Mouse (Mus musculus): ENCODE results near the gene Acap2. TPM values are rescaled to one million over a fixed set of nuclear protein-coding genes. Genes with fewer than 3 reads are reported as not detected.
A peak's percentile ranks its signal among the peaks of the same experiment; 100 is the strongest.

Acap2 gene
- total and polyA plus RNA-seq, 2 experiments from 2014 or later, result 7.0 to 13.2 TPM

DNA sequence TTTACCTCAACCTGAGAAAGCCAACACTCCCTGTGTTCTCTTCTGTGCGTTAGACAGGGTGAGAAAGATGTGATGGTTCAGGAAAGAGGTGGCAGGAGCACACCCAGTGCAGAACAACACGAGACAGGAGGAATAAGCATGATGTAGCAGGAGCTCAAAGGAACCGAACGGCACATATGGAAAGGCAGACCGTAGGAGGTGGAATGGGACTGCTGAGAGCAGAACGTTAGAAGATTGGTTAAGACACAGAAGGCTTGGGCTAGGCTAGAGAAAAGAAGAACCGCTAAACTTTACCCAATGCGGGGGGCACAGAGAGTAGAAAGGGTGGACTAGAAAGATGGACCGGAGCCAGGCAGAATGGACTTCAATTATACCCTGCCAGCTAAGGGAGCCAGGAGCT is 40.4 kb upstream of the Acap2 start:
- H3K9ac ChIP-seq (replicated peaks; ENCODE audit: low read depth, low read length), result no peak overlapping the region
- no peaks in the 10 kb centered on the region for H3K9me3 ChIP-seq (replicated peaks; ENCODE audit: control insufficient read depth, low read length)
- TF ChIP-seq EP300 (IDR thresholded peaks at IDR 0.05; ENCODE audit: low read depth) (no peak), CTCF (IDR thresholded peaks at IDR 0.05; ENCODE audit: low read depth) (no peak)
- no peaks in the 10 kb centered on the region for H3K36me3 ChIP-seq (replicated peaks; ENCODE audit: control insufficient read depth, insufficient read depth, low read length)
- WGBS, result 86% methylated on average over 9 of the region's 9 CpGs
- no peak overlapping the region for H3K4me2 ChIP-seq (ENCODE audit: low read depth, low read length)
- no peaks in the 10 kb centered on the region for H3K4me1 ChIP-seq (ENCODE audit: control insufficient read depth, insufficient read depth)
- H3K27me3 ChIP-seq (ENCODE audit: control insufficient read depth, insufficient read depth, low read length), result no peaks in the 10 kb centered on the region
- ATAC-seq (ENCODE audit: insufficient read depth, low read depth) (no peak), DNase-seq (ENCODE audit: low spot score) (no peak)
- no peak overlapping the region for H3K27ac ChIP-seq (ENCODE audit: low read depth)
- no peak overlapping the region for H3K4me3 ChIP-seq (ENCODE audit: low read depth, low read length)

DNA sequence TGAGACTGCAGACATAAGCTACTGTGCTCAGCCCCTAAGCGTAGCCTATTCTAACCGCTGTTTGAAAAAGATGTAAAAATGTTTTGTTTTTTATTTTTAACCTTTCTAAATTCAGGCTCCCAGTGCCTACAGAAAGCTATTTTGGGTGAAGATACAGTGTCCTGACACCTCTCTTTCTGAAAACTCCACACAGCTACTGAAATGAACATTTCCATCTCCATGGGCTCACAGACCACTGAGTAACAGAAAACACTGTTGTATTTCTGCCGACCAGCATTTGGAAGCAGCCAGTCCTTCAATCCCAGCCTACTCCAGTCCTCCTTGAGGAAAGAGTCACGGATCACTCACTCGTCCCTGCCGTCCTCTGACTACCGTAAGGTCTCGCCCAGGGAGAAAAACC is 39.5 kb upstream of the Acap2 start:
- H3K9ac ChIP-seq (replicated peaks; ENCODE audit: low read depth, low read length), result no peak overlapping the region
- H3K27ac ChIP-seq (ENCODE audit: low read depth), result no peak overlapping the region
- no peaks in the 10 kb centered on the region for H3K27me3 ChIP-seq (ENCODE audit: control insufficient read depth, insufficient read depth, low read length)
- TF ChIP-seq CTCF (IDR thresholded peaks at IDR 0.05; ENCODE audit: low read depth) (no peak), EP300 (IDR thresholded peaks at IDR 0.05; ENCODE audit: low read depth) (no peak)
- H3K9me3 ChIP-seq (replicated peaks; ENCODE audit: control insufficient read depth, low read length), result no peaks in the 10 kb centered on the region
- DNase-seq (ENCODE audit: low spot score) (no peak), ATAC-seq (ENCODE audit: insufficient read depth, low read depth) (no peak)
- H3K4me3 ChIP-seq (ENCODE audit: low read depth, low read length), result no peak overlapping the region
- 80% methylated on average over 8 of the region's 8 CpGs for WGBS
- H3K36me3 ChIP-seq (replicated peaks; ENCODE audit: control insufficient read depth, insufficient read depth, low read length), result no peaks in the 10 kb centered on the region
- H3K4me1 ChIP-seq (ENCODE audit: control insufficient read depth, insufficient read depth), result no peaks in the 10 kb centered on the region
- no peak overlapping the region for H3K4me2 ChIP-seq (ENCODE audit: low read depth, low read length)

DNA sequence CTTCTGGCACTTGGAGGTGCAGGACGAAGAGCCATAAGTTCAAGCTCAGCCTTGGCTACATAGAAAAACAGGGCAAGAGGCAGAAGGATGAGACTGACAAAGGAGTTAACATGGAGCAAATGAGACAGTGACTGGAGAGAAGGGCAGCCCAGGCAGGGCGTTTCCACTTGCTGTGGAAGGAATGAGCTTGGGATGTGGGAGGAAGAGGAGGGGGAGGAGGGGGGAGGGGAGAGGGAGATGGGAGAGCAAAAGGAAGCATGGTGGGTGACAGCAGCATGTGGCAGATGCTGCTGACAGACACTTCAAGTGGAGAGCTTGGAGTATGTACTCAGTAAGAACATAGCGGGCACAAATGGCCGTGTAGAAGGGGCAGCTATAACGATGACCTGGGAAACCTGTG is 37.2 kb upstream of the Acap2 start:
- Histone ChIP-seq H3K9me3 (replicated peaks; ENCODE audit: control insufficient read depth, low read length) (no peaks in the 10 kb centered on the region), H3K9ac (replicated peaks; ENCODE audit: low read depth, low read length) (no peak overlapping the region), H3K36me3 (replicated peaks; ENCODE audit: control insufficient read depth, insufficient read depth, low read length) (no peaks in the 10 kb centered on the region), H3K27ac (ENCODE audit: low read depth) (no peak overlapping the region), H3K27me3 (ENCODE audit: control insufficient read depth, insufficient read depth, low read length) (no peaks in the 10 kb centered on the region), H3K4me3 (ENCODE audit: low read depth, low read length) (no peak overlapping the region), H3K4me1 (ENCODE audit: control insufficient read depth, insufficient read depth) (peaks cover 11% of the 10 kb centered on the region; the same call in 1 of the 2 replicates), H3K4me2 (ENCODE audit: low read depth, low read length) (no peak overlapping the region)
- TF ChIP-seq EP300 (IDR thresholded peaks at IDR 0.05; ENCODE audit: low read depth), result no peak
- 53% methylated on average over 5 of the region's 5 CpGs for WGBS
- no peak for ATAC-seq (ENCODE audit: insufficient read depth, low read depth)
- no peak for DNase-seq (ENCODE audit: low spot score)

GRCm38 (mm10) chr16:31235457-31236310 is 34.6 kb upstream of the Acap2 start:
- Histone ChIP-seq H3K36me3 (replicated peaks; ENCODE audit: control insufficient read depth, insufficient read depth, low read length) (no peaks in the 10 kb centered on the region), H3K4me3 (ENCODE audit: low read depth, low read length) (no peak overlapping the region; the same call in 1 of the 2 replicates), H3K27me3 (ENCODE audit: control insufficient read depth, insufficient read depth, low read length) (no peaks in the 10 kb centered on the region), H3K9me3 (replicated peaks; ENCODE audit: control insufficient read depth, low read length) (no peaks in the 10 kb centered on the region), H3K9ac (replicated peaks; ENCODE audit: low read depth, low read length) (no peak overlapping the region), H3K4me2 (ENCODE audit: low read depth, low read length) (peak overlapping the region; percentile 43), H3K4me1 (ENCODE audit: control insufficient read depth, insufficient read depth) (peaks cover 13% of the 10 kb centered on the region; the same call in 1 of the 2 replicates), H3K27ac (ENCODE audit: low read depth) (no peak overlapping the region)
- ATAC-seq (ENCODE audit: insufficient read depth, low read depth), result no peak
- 23% methylated on average over 18 of the region's 18 CpGs for WGBS
- no peak for TF ChIP-seq EP300 (IDR thresholded peaks at IDR 0.05; ENCODE audit: low read depth)
- TF ChIP-seq CTCF (IDR thresholded peaks at IDR 0.05; ENCODE audit: low read depth), result no peak
- DNase-seq (ENCODE audit: low spot score), result no peak

DNA sequence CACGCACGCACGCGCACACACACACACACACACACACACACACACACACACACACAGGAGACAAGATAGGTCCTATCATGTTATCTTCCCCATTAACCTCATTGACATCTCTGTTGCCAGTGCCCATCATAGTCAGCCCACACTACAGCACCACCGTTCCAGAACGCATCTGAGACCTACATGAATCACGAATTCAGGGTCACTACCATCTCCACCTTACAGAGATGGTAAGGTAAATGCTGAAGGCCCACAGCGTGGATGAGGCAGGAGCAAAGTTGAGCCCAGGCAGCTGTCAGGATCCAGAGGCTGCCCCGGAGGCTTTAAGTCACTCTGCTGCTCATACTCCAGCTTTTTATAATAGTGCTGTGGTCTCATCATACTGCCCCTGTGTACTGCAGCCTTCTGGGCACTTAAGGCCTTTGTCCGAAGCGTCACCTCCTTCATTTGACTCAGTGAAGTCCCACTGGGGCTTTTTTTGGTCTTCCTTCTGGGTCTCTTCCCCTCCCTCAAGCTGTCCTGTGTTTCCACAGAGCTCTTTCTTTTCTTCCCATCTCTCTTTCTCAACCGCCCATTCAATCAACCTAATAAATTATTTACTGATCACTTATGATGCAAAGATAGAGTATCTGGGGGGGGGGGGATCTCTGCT is 33.9 kb upstream of the Acap2 start:
- Histone ChIP-seq H3K27ac (ENCODE audit: low read depth) (no peak overlapping the region), H3K4me1 (ENCODE audit: control insufficient read depth, insufficient read depth) (peaks cover 13% of the 10 kb centered on the region; the same call in 1 of the 2 replicates), H3K4me2 (ENCODE audit: low read depth, low read length) (no peak overlapping the region), H3K9me3 (replicated peaks; ENCODE audit: control insufficient read depth, low read length) (no peaks in the 10 kb centered on the region), H3K36me3 (replicated peaks; ENCODE audit: control insufficient read depth, insufficient read depth, low read length) (no peaks in the 10 kb centered on the region), H3K9ac (replicated peaks; ENCODE audit: low read depth, low read length) (no peak overlapping the region), H3K4me3 (ENCODE audit: low read depth, low read length) (no peak overlapping the region), H3K27me3 (ENCODE audit: control insufficient read depth, insufficient read depth, low read length) (no peaks in the 10 kb centered on the region)
- DNase-seq (ENCODE audit: low spot score) (no peak), ATAC-seq (ENCODE audit: insufficient read depth, low read depth) (no peak)
- WGBS, result 86% methylated on average over 12 of the region's 12 CpGs
- no peak for TF ChIP-seq EP300 (IDR thresholded peaks at IDR 0.05; ENCODE audit: low read depth)
- no peak for TF ChIP-seq CTCF (IDR thresholded peaks at IDR 0.05; ENCODE audit: low read depth)

Data from heart, postnatal 0 days (tissue).